Mouse (Mus musculus) embryonic facial prominence, embryonic 15.5 days (tissue): ENCODE results near the gene Prom2. TPM values are rescaled to one million over a fixed set of nuclear protein-coding genes. Genes with fewer than 3 reads are reported as not detected.

Experiments
- ATAC-seq: fragments of 200-750 bp; cut with Nextera tagmentation; 2 replicates; pipeline ENCODE4 v1.8.0; 2017; ENCODE audit warnings: low read depth, moderate TSS enrichment; ENCODE audit not compliant: insufficient number of reproducible peaks, low FRiP score, low TSS enrichment
- H3K27ac ChIP-seq: fragments of 300-500 bp; sonication (generic); replicated peaks from 2 replicates; pipeline ENCODE4 v1.5.1; 2015; ENCODE audit warnings: mild to moderate bottlenecking, inconsistent platforms
- H3K27me3 ChIP-seq: fragments of 300-500 bp; sonication (generic); 2 replicates; pipeline ENCODE4 v1.6.1; 2015; ENCODE audit warnings: inconsistent platforms
- H3K36me3 ChIP-seq: fragments of 300-500 bp; sonication (generic); 2 replicates; pipeline ENCODE4 v1.6.1; 2015; ENCODE audit warnings: mild to moderate bottlenecking, inconsistent platforms
- H3K4me1 ChIP-seq: fragments of 300-500 bp; sonication (generic); 2 replicates; pipeline ENCODE4 v1.6.1; 2015; ENCODE audit warnings: inconsistent platforms
- H3K4me2 ChIP-seq: fragments of 300-500 bp; sonication (generic); replicated peaks from 2 replicates; pipeline ENCODE4 v1.6.1; 2015; ENCODE audit warnings: mild to moderate bottlenecking, inconsistent platforms
- H3K4me3 ChIP-seq: fragments of 300-500 bp; sonication (generic); replicated peaks from 2 replicates; pipeline ENCODE4 v1.5.1; 2015; ENCODE audit warnings: mild to moderate bottlenecking, inconsistent platforms
- H3K9ac ChIP-seq: fragments of 300-500 bp; sonication (generic); 2 replicates; pipeline ENCODE4 v1.6.1; 2015; ENCODE audit warnings: inconsistent platforms
- H3K9me3 ChIP-seq: fragments of 300-500 bp; sonication (generic); replicated peaks from 2 replicates; pipeline ENCODE4 v1.6.1; 2016; ENCODE audit warnings: inconsistent platforms
- WGBS: fragments of 180-500 bp; shearing (Covaris S2); methylation state at CpG from one replicate; pipeline ENCODE4 v1.1.7; 2015; 5-methylcytosine and 5-hydroxymethylcytosine counted together
- polyA plus RNA-seq: library from polyadenylated mRNA; unstranded; fragments of >200 nt; fragmentation: Nextera tagmentation; extraction: Ambion mirVana; gene quantifications from 2 replicates; pipeline ENCODE4 v1.2.1, GENCODE M21; 2015

The Prom2 gene
- polyA plus RNA-seq = 8.9 and 11.2 TPM in 2 replicates

- Histone ChIP-seq H3K27ac (no peak within 1 kb of the TSS), H3K4me3 (peak within 1 kb of the TSS; percentile 32), H3K4me1 (0 out of 2 replicates have a peak, but pooled peaks cover 10% of the 10 kb centered on the region), H3K4me2 (peak within 1 kb of the TSS; percentile 39), H3K9ac (0 out of 2 replicates have a peak within 1 kb of the TSS, but pooled peaks have one; percentile 9), H3K36me3 (no peaks in the 10 kb centered on the region), H3K27me3 (peaks cover 43% of the 10 kb centered on the region), H3K9me3 (no peaks in the 10 kb centered on the region)
- 2% methylated on average over 29 of the region's 29 CpGs for WGBS
- ATAC-seq = no peak
Measured at GRCm38 (mm10) chr2:127541185-127541584, at the start of gene Prom2. Gene Prom2 (minus strand): TSS chr2:127541467.

DNA sequence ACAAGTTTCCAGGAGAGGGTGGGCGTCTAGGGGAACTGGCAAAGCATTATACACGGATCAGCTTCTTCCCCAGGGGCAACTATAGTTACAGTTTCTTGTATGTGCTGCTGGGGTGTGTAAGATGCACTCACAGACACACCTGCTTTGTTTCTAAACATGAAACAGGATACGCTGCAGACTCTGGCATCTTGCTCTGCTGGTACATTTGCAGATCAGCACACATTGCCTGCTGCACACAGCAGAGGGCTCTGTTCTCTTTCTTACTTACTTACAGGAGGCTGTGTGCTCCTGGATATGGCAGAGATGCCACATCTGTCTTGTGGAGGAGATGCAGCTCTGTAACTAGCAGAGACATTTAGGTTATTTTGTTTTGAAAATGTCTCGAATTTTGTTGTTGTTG is 49.6 kb upstream of the Prom2 start:
- H3K4me1 ChIP-seq = peaks cover 17% of the 10 kb centered on the region
- peaks cover 34% of the 10 kb centered on the region for H3K36me3 ChIP-seq
- no peak overlapping the region for H3K4me3 ChIP-seq
- H3K4me2 ChIP-seq = no peak overlapping the region
- H3K27me3 ChIP-seq = no peaks in the 10 kb centered on the region
- H3K9me3 ChIP-seq = no peaks in the 10 kb centered on the region
- WGBS = 49% methylated on average over 4 of the region's 4 CpGs
- H3K27ac ChIP-seq = no peak overlapping the region; the same call in 1 of the 2 replicates
- no peak for ATAC-seq
- no peak overlapping the region for H3K9ac ChIP-seq

GRCm38 (mm10) chr2:127590204-127590603 is 48.9 kb upstream of the Prom2 start:
- WGBS = 73% methylated on average over 15 of the region's 15 CpGs
- no peak for ATAC-seq
- Histone ChIP-seq H3K4me1 (peaks cover 17% of the 10 kb centered on the region), H3K9ac (no peak overlapping the region), H3K36me3 (peaks cover 31% of the 10 kb centered on the region), H3K9me3 (no peaks in the 10 kb centered on the region), H3K27ac (no peak overlapping the region; the same call in 1 of the 2 replicates), H3K4me2 (no peak overlapping the region), H3K27me3 (no peaks in the 10 kb centered on the region), H3K4me3 (no peak overlapping the region)

DNA sequence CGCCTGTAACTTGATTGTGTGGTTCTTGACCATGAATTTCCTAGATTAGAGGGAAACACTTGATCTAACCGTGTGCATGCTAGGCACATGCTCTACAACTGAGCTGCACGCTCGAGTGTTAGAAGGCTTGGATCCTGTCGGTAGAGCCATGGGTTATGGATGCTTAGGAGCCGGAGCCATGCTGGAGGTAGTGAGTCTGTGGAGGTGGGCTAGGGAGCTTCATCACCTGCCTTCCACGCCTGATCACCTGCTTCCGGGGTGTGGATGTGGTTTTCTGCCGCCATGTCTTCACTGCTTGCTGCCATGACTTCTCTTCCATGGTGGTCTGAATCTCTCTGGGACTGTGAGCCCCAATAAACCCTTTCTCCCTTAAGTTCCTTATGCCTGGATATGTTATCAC is 47.6 kb upstream of the Prom2 start:
- WGBS = 92% methylated on average over 9 of the region's 9 CpGs
- Histone ChIP-seq H3K4me2 (no peak overlapping the region), H3K4me3 (no peak overlapping the region), H3K27me3 (no peaks in the 10 kb centered on the region), H3K36me3 (peaks cover 18% of the 10 kb centered on the region; the same call in 1 of the 2 replicates), H3K4me1 (peaks cover 21% of the 10 kb centered on the region), H3K27ac (no peak overlapping the region), H3K9me3 (no peaks in the 10 kb centered on the region), H3K9ac (no peak overlapping the region)
- no peak for ATAC-seq

DNA sequence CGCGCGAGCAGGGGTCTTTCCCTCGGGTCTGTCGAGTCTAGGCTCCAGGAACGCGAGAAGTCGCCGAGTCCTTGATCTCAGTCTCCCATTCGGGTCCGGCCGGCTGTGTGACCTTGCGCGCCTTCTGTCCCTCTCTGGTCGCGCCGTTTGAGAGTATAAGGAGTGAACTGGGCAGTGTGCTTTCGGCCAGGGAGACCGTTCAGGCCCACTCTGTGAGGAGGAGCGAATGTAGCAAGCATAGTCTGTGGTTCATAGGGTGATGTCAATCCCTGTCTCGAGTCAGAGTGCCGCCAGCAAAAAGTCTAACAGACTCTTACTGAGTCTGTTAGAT is 46.2 kb upstream of the Prom2 start:
- WGBS = under 1% methylated on average over 22 of the region's 22 CpGs
- peak overlapping the region; percentile 61 for H3K4me2 ChIP-seq

DNA sequence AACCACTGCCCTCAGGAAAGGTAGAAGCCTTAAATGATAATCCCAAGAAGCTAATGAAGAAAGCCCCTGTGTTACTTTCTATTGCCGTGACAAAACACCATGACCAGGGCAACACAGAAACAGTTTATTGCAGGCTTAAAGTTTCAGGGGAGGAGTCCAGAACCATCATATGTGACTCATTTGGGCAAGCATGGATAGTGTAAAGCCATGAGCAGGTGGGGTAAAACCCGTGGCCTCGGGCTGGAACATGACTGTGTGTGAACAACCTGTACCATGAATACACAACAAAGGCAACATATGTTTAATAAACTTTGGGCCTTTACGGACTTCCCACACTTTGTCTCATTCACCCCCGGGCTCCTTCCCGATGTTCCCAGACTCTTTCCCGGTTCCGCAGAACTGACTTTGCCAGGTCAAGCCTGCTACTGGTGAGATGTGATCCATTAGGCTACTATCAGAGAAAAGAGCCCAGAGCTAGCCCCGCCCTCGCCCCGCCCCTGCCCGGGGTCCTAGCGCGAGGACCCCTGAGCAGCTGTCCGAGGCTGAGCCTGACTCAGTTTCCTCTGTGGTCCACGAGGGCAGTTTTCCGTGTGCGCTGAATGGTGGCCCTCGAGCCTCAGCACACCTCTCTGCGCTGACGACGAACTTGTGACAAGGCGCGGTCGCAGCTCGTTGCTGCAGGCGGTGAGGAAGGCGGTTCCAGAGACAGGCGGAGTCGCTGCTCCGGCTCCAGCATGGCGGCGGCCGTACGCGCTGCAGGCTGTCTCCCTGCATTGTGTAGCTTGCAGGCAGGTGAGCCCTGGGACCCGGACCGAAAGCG is 45.6 kb upstream of the Prom2 start, which contains the start of the genes Zfp661 and Mrps5:
Zfp661 (minus strand) TSS at position 401 of the 820 bp plus-strand sequence.
Mrps5 (plus strand) TSS at position 529 of the 820 bp plus-strand sequence.
- WGBS = 4% methylated on average over 39 of the region's 39 CpGs
- no peaks in the 10 kb centered on the region for H3K27me3 ChIP-seq
- peak within 1 kb of the TSS; percentile 61 for H3K4me2 ChIP-seq
- peak; percentile 74 for ATAC-seq
- H3K4me1 ChIP-seq = peaks cover 21% of the 10 kb centered on the region
- H3K9ac ChIP-seq = peak within 1 kb of the TSS; percentile 73
- H3K4me3 ChIP-seq = peak within 1 kb of the TSS; percentile 89
- no peaks in the 10 kb centered on the region for H3K9me3 ChIP-seq
- peak within 1 kb of the TSS; percentile 94 for H3K27ac ChIP-seq
- no peaks in the 10 kb centered on the region for H3K36me3 ChIP-seq

More for the DNA sequence above, 46.2 kb upstream of the Prom2 start:
- Histone ChIP-seq H3K9ac (peak overlapping the region; percentile 73), H3K4me1 (peaks cover 21% of the 10 kb centered on the region), H3K36me3 (peaks cover 6% of the 10 kb centered on the region; the same call in 1 of the 2 replicates), H3K27me3 (no peaks in the 10 kb centered on the region), H3K9me3 (no peaks in the 10 kb centered on the region), H3K27ac (peak overlapping the region; percentile 94), H3K4me3 (peak overlapping the region; percentile 89)
- no peak for ATAC-seq

GRCm38 (mm10) chr2:127584436-127584858 is 43.2 kb upstream of the Prom2 start:
- ATAC-seq = peak; percentile 77
- WGBS = under 1% methylated on average over 24 of the region's 24 CpGs
- 0 out of 2 replicates have a peak, but pooled peaks cover 4% of the 10 kb centered on the region for H3K36me3 ChIP-seq
- H3K9me3 ChIP-seq = no peaks in the 10 kb centered on the region
- H3K4me2 ChIP-seq = peak overlapping the region; percentile 69
- peaks cover 21% of the 10 kb centered on the region for H3K4me1 ChIP-seq
- H3K9ac ChIP-seq = peak overlapping the region; percentile 63
- H3K4me3 ChIP-seq = peak overlapping the region; percentile 72
- H3K27me3 ChIP-seq = no peaks in the 10 kb centered on the region
- no peak overlapping the region for H3K27ac ChIP-seq

GRCm38 (mm10) chr2:127573322-127573721 is 32.1 kb upstream of the Prom2 start:
- no peak overlapping the region for H3K4me2 ChIP-seq
- 0 out of 2 replicates have a peak, but pooled peaks cover 3% of the 10 kb centered on the region for H3K9me3 ChIP-seq
- no peak overlapping the region for H3K27ac ChIP-seq
- 12% methylated on average over 1 of the region's 1 CpGs for WGBS
- ATAC-seq = no peak
- H3K9ac ChIP-seq = no peak overlapping the region
- no peak overlapping the region for H3K4me3 ChIP-seq
- no peaks in the 10 kb centered on the region for H3K27me3 ChIP-seq
- H3K4me1 ChIP-seq = no peaks in the 10 kb centered on the region
- H3K36me3 ChIP-seq = peaks cover 26% of the 10 kb centered on the region; the same call in 1 of the 2 replicates

DNA sequence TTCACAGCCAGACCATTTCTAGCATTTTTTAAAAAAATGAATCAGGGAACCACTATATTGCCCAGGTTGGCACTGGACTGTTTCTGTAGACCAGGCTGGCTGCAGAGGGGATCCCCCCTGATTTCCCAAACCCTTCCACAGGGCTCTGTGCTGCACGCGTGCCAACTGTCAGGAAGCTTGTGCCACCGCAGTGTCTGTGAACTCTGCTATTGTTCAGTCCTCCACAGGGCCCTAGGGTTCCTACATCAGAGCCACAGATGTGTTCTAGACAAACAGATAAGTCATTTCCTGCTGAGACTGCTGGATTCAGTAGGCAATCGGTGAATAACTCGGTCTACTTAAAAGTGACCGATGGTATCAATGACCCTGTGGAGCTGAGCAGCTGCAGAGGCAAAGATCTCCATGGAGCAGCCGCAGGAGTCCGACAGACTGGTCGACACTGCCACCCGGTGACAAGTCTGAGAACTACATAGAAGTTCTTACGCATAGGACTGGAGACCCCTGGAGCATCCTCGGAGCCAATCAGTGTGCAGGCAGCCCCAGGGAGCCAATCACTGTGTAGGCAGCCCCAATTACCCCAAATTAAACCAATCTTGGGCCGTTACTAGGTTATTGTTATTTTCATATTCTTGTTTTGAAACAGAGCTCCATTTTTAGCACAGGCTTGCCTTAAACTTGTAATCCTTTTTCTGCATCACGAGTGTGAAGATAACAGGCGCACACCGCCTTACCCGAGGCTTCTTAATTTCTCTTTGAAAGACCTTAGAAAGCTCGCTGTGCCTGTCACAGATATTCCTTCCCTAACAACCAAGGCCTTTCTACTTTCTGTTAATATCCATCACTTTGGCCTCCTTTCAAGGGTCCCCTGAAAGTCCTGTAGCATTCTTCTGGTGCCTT is 18.1 kb upstream of the Prom2 start:
- ATAC-seq = peak; percentile 91
- Histone ChIP-seq H3K36me3 (no peaks in the 10 kb centered on the region), H3K9ac (no peak overlapping the region), H3K4me2 (peak overlapping the region; percentile 38), H3K27me3 (peaks cover 7% of the 10 kb centered on the region), H3K27ac (no peak overlapping the region), H3K4me3 (0 out of 2 replicates have a peak overlapping the region, but pooled peaks have one; percentile 18), H3K9me3 (no peaks in the 10 kb centered on the region), H3K4me1 (peaks cover 7% of the 10 kb centered on the region; the same call in 1 of the 2 replicates)
- WGBS = 18% methylated on average over 18 of the region's 18 CpGs

DNA sequence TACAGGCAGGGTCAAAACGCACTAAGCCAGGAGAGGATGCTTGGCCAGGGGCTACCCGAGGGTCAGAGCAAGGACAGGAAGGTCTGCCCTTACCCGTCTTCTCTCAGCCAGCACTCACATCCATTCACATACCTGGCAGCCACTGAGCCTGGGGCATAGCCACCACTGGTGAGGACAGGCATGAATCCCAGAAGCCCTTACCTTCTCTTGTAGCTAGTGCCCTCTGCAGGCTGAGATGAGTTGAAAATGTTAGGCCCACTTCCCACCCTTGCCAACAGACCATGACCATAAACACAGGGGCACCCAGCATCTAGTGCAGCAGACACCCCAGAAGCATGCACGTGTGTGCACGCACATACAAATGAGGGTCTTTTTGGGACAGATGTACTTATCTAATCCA is 9.8 kb upstream of the Prom2 start:
- H3K9ac ChIP-seq = no peak overlapping the region
- H3K4me3 ChIP-seq = no peak overlapping the region
- no peaks in the 10 kb centered on the region; the same call in 1 of the 2 replicates for H3K27me3 ChIP-seq
- no peak for ATAC-seq
- no peaks in the 10 kb centered on the region for H3K9me3 ChIP-seq
- no peak overlapping the region for H3K4me2 ChIP-seq
- no peaks in the 10 kb centered on the region for H3K4me1 ChIP-seq
- H3K36me3 ChIP-seq = no peaks in the 10 kb centered on the region
- H3K27ac ChIP-seq = no peak overlapping the region
- 35% methylated on average over 5 of the region's 5 CpGs for WGBS

DNA sequence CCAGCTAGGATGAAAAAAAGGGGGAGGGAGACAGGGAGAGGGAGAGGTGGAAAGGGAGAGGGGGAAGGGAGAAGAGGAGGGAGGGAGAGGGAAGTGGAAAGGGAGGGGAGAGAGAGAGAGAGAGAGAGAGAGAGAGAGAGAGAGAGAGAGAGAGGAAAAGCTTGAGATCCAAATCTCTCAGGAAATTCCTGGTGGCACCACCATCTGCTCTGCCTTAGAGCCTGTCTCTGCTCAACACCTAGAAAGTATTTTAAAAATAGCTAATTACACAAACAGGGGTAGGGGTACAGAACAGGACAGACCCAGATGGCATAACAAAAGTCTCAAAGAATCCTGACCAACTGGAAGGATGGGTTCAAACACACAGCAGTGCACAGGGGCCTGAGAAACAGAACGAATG is 9.2 kb upstream of the Prom2 start:
- 61% methylated on average over 1 of the region's 1 CpGs for WGBS
- Histone ChIP-seq H3K27me3 (no peaks in the 10 kb centered on the region; the same call in 1 of the 2 replicates), H3K4me1 (no peaks in the 10 kb centered on the region), H3K4me3 (no peak overlapping the region), H3K27ac (no peak overlapping the region), H3K9ac (no peak overlapping the region), H3K9me3 (no peaks in the 10 kb centered on the region), H3K36me3 (no peaks in the 10 kb centered on the region), H3K4me2 (no peak overlapping the region)
- no peak for ATAC-seq
